Mouse (Mus musculus): ENCODE measurements around the gene Olfr437.

GRCm38 (mm10) chr6:43167246-43167645 lies 4.2 kb downstream of the Olfr437 start:
- TF ChIP-seq TCF12 (IDR thresholded peaks at IDR 0.05; ENCODE audit: low read depth, low read length) (no peak), ZMIZ1 (IDR thresholded peaks at IDR 0.05; ENCODE audit: low read depth, low read length) (no peak), ETS1 (IDR thresholded peaks at IDR 0.05; ENCODE audit: low read depth, low read length) (no peak), TAL1 (IDR thresholded peaks at IDR 0.05; ENCODE audit: low read length) (no peak), JUND (IDR thresholded peaks at IDR 0.05; ENCODE audit: low read depth, low read length) (no peak), EP300 (IDR thresholded peaks at IDR 0.05; ENCODE audit: low read depth in 1 of 2, low read length in 2 of 2) (no peak), CTCF (IDR thresholded peaks at IDR 0.05 in 2 of 3, conservative IDR thresholded peaks at IDR 0.05 in 1 of 3; ENCODE audit: control insufficient read depth in 1 of 3, insufficient read depth in 1 of 3, low read depth in 2 of 3, low read length in 3 of 3, poor library complexity in 1 of 3, severe bottlenecking in 1 of 3) (no peak), E2F4 (IDR thresholded peaks at IDR 0.05; ENCODE audit: borderline replicate concordance, low read depth, low read length) (no peak), USF2 (IDR thresholded peaks at IDR 0.05; ENCODE audit: borderline replicate concordance in 1 of 2, insufficient read depth in 1 of 2, low read depth in 1 of 2, low read length in 2 of 2) (no peak), POLR2A (IDR thresholded peaks at IDR 0.05; ENCODE audit: control insufficient read depth in 1 of 2, insufficient read depth in 1 of 2, low read depth in 1 of 2, low read length in 2 of 2, poor library complexity in 1 of 2) (no peak), ELF1 (IDR thresholded peaks at IDR 0.05; ENCODE audit: low read depth, low read length) (no peak)

Data from MEL (cell line).